Mouse (Mus musculus): ENCODE measurements at regions not wholly inside any gene's neighbourhood (a gene's known extent, or its start where the extent isn't known, plus 50 kb on each side); places are given as distances from the start of the nearest gene placed in this dataset.

DNA sequence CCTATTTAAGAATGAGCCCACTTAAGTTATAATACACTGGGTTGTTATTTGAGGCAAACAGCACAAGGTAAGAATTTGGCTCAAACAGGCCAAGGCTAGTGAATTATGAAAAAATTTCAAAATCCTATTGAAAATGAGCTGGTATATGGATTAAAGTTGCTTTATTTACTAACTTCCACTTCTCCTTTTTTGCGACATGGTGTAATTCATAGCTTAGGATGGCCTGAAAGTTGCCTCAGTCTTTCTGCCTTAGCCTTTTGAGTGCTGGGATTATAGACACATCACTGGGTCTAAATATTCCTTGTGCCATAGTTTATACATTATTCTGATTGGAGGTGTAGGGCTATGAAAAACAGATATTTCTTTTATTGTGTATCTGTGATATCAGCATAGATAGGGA lies 81.9 kb downstream of the Edem1 start:
- DNase-seq (ENCODE audit: low read depth, low spot score): no peak

DNA sequence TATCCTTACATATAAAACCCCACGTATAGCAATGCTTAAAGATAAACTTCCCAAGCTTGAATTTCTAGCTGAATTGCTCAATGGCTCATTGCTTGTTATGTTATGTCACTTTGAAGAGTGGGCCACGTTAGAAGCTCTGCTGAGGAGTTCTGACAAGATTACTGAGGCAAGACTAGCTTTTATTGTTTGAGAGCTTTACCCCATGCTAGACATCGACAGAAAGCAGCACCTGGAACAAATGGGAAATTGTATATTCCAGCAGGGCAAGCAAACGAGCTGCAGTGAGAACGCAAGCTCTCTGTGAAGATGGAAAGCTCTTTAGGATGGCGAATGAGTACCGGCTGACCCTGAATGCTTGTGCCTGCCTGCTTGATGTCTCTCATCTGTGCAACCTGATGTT lies 84.1 kb downstream of the Edem1 start:
- no peak for DNase-seq (ENCODE audit: low read depth, low spot score)

DNA sequence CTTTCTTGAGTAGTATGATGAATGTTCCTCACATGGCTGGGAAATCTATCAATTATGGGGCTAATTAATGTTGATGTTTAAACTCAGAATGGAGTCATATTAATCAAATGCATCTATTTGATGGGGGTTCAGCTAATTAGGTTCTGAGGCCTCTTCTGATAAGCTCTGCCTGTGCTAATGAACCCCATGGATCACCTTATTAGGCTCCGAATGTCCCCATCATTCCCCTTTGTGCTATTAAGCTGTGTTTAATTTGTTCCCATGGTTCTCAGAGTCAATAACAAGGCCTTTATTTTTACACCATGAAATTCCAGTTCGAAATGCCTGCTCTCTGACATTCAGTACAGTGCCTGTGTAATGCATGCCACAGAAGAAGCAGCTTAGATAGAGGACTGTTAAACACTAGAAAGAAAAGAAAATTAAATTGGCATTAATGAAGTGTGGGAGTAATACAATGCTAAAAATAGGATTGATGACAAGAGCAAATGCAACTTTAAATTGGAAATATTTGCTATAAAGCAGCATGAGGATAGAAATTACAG lies 91.0 kb downstream of the Edem1 start:
- DNase-seq (ENCODE audit: low read depth, low spot score): no peak

DNA sequence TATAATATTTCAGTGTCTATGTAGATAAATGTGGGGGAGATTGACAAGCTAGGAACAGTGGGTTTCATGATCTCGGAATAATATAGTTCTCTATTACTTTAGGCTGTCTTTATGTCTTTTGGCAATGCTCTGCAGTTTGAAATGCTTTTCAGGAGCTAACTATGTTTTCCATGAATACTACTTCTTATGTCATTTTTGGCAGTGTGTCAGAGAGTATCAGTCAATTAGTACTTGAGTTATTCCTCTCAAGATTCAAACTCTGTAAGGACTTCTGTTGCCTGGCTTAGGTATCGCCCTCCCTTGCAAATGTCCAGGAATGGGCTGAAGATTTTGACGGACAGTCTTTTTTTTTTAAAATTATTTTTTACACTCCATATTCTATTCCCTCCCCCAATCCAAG lies 92.7 kb downstream of the Edem1 start:
- no peak for DNase-seq (ENCODE audit: low read depth, low spot score)

DNA sequence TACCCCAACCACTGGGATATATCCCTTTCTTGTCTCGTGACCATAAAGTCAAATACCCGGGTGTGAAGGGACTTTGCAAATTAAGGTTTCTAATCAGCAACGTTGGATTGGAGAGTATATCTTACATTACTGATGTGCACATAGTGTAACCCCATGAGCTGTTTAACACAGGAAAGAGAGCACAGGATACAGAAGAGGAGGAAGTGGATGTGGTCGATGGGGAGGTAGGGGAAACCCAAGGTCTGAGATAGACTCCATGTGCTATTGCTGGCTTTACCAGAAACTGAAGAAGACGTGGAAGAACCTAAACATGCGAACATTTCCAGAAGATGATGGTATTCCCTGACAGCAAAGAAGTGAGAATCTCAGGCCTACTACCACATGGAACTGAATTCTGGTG lies 94.1 kb downstream of the Edem1 start:
- DNase-seq (ENCODE audit: low read depth, low spot score): no peak

DNA sequence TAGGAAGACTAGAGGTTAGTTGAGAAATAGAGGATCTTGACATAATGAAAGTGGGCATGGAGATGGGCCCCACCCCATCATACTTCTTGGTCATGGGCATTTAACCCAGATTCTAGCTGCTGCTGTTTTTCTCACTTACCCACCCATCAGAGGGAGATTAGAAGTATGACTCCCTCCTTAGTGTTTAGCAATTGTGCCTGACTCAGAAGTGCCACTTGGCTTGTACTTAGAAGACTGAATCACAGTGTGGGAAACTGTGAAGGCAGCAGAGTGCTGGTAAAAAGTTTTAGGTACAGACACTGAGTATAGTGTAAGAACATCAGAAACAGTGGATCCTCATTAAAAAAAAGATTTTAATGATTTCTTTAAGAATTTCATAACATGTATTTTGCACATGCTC lies 100.5 kb downstream of the Edem1 start:
- peak; percentile 87 for DNase-seq (ENCODE audit: low read depth, low spot score)

DNA sequence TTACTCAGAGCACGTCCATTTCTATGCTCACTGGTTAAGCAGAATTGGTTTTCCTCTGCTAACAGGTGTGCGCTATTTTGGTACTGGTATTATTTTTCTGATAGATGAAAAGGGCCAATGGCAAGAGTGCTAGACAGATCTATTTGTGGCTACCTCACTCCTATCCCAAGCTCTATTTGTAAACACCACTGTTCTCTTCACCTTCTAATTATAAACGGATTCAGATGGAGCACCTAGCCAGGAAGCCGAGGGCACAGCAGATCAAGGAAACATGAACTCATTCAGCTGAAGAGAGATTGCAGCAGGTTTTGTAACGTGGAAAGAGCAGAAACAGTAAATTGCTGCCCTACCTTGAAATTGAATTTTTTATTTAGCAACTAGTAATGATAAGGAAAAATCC lies 110.2 kb downstream of the Edem1 start:
- DNase-seq (ENCODE audit: low read depth, low spot score): no peak

DNA sequence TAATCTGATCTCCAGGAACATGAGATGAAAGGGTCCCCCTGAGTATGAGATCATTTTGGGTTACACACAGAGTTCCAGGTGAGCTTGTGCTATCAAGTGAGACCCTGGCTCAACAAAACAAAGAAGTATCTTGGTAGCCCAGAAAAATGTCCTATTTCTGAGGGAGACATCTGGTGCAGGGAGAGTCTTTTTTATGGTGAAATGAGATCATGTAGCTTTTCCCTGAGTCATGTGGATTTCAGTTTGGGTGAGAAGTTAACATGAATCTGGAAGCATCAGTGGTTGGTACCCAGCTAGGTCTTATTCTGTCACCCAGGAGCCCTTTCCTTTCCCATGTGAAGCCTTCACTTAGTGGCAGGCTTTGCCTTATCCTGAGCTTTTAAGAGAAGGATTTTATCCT lies 113.8 kb downstream of the Edem1 start:
- DNase-seq (ENCODE audit: low read depth, low spot score): peak; percentile 37

DNA sequence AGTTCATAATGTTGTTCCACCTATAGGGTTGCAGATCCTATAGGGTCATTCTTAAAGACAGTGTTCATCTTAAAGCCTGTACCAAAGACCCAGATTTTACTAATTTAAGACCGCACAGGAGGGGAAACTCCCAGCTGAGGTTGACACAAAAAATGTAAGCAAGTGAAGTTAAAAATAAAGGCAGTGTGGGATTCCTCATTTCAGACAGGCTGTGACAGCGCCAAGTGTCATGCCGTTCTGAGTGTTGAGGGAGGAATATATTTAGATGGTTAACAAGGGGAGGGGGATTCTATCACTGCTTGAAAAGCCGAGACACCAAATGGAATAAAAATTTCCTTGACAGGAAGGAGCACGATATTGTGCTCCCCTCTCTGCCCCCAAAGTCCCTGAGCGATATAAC lies 123.9 kb downstream of the Edem1 start:
- peak; percentile 33 for DNase-seq (ENCODE audit: low read depth, low spot score)

DNA sequence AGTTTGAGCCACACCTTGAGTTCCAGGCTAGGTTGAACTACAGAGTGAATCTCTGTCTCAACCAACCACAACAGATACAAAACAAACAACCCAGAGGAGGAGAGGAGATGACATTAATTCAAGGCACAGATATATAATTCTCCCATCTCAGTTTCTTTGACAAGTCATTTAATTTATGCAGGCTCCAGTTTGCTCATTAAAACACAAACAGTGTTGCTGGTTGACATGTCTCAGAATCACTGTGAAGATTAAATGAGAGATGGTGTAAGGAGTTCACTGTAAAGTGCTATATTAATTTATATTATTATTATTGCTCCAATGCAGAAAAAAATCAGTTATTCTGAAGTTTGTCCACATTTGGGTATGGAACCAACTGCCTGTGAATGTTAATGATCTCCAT lies 134.4 kb downstream of the Edem1 start:
- no peak for DNase-seq (ENCODE audit: low read depth, low spot score)

DNA sequence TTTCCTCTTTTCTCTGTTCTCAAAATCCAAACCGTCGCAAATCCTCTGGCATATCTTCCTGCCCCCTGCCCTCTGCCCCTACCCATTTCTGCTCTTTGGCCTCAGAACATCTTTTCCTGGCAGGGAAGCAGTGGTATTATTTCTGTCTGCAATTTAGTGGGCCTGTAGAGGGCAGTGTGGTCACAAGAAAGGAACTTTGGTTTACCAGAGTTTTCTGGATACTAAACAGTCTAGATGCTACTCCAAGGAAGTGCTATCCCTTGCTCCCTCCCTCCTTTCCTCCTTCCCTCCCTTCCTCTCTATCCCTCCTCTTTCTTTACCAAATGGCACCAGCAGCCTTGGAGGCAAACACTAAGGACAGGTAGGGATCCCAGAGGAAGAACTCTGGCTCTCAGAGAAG lies 134.9 kb downstream of the Edem1 start:
- DNase-seq (ENCODE audit: low read depth, low spot score): peak; percentile 74

DNA sequence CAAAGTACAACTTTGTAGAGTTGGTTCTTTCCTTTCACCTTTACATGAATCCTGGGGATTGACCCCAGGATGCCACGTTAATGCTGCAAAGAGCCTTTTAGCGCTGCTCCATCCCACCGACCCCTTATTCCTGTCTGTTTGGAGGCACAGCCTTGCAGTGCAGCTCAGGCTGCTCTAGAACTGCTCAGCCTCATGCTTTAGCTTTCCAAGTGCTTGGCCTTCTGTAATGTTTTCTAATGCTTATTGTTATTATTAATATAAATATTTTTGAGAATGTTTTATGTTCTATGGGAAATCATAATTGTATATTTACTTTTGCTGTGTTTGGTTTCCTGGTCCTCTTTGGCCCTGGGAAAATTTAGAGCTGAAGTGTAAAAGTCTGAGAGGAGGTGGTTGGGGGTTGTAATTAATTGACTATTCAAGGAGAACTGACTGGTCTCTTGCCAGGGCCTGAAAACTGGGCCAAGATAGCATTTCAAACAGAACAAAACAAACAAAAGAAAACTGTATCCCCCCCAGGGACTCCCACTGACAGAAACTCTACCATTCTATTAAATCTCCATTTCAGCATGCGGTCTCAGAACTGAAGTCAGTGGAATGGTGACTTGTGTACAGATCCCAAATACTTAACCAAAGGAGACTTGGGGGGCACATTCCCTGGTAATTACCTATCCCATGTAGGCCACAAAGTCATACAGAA lies 141.2 kb downstream of the Edem1 start:
- no peak for DNase-seq (ENCODE audit: low read depth, low spot score)

DNA sequence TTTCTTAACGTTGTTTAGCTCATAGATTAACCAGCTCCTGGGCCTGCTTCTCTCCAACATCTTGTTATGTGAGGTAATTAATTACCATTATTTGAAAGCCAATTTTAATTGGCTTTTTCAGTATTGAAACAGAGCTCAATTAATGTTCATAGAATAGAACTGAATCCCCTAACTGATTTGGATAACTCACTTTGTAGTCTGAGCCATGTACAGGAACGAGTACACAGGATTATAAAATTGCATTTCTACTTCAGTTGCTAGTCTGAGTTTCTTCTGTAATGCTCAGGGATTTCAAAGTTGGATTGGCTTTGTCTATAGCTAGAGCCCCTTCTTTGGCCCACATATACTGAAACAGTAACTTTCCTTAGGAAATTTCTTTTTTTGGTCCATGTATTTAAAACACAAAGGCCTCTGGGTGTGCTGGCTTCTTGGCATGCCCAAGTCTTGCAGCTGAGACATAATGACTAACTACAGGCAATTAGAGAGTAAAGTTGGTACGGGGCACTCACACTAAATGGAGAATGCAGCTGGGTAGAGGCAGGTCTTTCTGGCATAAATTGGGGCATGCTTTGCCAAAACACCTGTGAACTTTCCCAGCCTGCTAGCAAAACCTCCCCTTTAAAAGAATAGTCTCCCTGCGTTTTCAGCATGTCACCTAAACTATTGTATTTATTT lies 143.1 kb downstream of the Edem1 start:
- DNase-seq (ENCODE audit: low read depth, low spot score): peak; percentile 61

DNA sequence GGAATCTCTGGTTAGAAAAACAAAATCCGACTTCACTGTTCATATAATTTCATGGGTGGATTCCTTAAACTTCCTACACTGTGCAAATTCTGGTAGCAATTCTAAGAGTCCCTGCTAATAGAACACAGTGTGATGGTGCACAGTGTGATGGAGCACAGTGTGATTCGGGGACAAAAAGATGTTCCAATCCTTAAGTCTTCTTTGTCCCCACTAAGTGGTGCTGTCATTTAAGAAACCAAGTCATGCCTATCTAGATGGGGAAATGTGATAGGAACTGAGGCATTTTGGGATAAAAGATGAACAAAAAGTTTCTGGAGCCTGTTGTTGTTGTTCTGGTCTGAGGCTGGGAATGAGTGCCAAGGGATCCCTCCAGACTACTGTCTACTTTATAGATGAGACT lies 145.3 kb downstream of the Edem1 start:
- DNase-seq (ENCODE audit: low read depth, low spot score): peak; percentile 25

DNA sequence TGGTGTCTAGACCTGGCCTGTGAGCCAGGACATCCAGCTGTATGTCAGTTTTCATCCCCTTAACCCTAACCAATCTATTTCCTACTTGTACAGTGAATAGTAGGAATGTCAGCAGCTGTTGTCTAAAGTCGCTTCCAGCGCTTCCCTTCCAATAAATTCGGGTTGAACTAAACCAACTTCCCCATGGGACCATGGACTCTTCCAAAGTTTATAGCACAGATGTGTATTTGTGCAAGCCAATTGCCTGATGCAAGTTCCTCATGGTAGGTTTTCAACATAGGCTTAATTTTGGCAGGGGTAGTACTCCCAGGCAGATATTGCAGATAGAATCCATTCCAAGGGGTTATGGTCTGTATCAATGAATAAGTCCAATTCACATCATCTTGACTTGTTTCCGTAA lies 161.1 kb downstream of the Edem1 start:
- no peak for DNase-seq (ENCODE audit: low read depth, low spot score)

DNA sequence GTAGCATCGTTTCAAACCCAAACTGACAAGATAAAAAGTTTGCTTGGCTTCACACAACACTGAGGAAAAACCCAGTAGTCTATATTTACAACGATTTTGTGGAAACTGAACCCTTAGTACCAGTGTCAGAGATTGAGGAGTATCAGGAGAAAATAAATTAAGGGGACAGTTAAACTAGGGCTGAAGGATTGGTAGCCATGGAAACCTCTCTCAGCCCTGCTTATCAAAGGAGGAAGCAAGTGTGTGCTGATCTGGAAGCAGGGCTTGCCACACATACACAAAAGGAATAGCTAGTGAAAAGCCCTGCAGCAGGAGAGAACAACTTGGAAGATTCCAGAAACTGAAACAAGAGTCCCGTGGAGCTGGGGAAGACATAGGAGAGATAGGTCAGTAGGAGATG lies 165.3 kb downstream of the Edem1 start:
- no peak for DNase-seq (ENCODE audit: low read depth, low spot score)

DNA sequence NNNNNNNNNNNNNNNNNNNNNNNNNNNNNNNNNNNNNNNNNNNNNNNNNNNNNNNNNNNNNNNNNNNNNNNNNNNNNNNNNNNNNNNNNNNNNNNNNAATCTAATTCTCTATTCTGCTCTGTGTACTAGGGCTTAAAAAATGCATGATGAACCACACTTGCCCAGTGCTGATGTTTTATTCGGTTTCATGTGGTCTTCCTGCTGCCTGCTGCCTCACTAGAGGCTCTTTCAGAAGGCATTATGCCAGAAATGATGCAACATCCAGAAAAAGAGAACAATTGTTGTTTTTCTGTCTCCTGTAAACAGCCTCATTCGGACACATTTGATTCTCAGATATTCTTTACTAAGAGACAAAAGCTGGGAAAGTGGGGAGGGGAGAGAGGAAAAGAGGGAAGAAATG lies 176.0 kb downstream of the Edem1 start:
- DNase-seq (ENCODE audit: low read depth, low spot score): peak; percentile 67

DNA sequence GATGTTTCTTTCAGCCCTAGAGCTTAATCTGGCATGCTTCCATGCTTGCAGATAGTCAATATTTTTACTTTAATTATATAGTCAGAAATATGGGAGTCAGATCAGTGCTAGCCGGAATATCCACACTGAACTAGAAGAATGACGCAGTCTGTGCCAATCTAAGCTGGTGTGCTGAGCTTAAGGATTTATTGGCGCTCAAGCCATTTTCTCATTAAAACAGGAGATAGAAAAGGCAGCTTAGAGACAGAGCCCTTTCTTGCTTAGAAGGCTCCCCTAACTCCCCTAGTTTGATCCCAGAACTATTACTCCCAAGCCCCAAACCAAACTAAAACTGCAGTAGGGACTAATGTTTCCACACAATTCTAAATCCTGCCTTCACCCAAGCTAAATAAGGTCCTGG lies 180.9 kb downstream of the Edem1 start:
- DNase-seq (ENCODE audit: low read depth, low spot score): no peak

DNA sequence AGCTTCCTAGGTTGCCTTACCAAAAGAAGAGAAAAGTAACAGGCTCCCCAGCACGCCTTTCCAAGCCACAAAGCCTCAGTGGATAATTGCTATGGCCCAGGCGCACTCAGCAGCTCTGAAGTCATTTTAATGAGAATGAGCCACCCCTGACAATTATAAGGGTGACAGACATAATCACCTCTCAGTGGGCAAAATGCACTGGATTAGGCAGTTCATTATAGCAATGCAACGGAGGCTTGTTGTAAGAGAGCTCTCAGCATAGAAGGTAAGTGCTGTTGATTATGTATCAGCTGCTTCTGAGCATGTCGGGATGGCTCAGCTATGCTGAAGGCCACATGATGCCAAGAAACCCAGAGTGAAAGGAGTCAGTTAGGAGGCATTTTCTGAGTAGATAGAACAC lies 181.4 kb downstream of the Edem1 start:
- no peak for DNase-seq (ENCODE audit: low read depth, low spot score)

DNA sequence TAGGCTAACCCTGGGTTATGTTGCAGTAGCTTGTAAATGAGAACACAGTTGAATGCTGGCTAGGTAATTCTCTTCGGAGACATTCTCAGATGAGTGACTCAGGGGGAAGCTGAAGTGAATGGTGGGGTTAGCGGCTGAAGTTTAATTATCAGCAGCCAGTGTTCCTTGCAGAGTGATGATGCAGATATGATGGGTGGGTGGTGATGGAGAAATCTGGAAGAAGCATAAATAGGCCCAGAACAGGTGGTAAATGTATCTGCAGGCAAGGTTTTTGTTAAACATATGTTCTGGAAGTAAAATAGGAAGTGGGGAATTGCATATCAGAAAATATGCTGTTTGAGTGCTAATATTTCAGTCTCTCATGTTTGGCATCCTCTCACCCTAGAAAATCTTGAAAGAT lies 191.3 kb downstream of the Edem1 start:
- peak; percentile 69 for DNase-seq (ENCODE audit: low read depth, low spot score)

Data from brain, adult 2 months (tissue).